Mouse (Mus musculus) CD8-positive naive resting alpha-beta T cell, adult 2 months (primary cell): ENCODE data around the gene Mcoln2.

Source experiments
- DNase-seq, 2 experiments: peaks; one replicate each; pipeline ENCODE4 v3.0.0; 2022; ENCODE audit warnings: low read depth in 2 of 2, low spot score in 2 of 2

Gene Mcoln2

GRCm38 (mm10) chr3:146225061-146225761 lies 75.6 kb downstream of the Mcoln2 start:
- no peak for DNase-seq

GRCm38 (mm10) chr3:146227427-146227826 lies 77.8 kb downstream of the Mcoln2 start:
- no peak for DNase-seq

GRCm38 (mm10) chr3:146228559-146229310 lies 79.1 kb downstream of the Mcoln2 start:
- DNase-seq = no peak

- no peak for DNase-seq
These were observed 83.1 kb downstream of the Mcoln2 start for GRCm38 (mm10) chr3:146232708-146233107.

GRCm38 (mm10) chr3:146233741-146234140 lies 84.1 kb downstream of the Mcoln2 start:
- no peak for DNase-seq

- no peak for DNase-seq
These were observed 84.9 kb downstream of the Mcoln2 start for GRCm38 (mm10) chr3:146234530-146234929.

- no peak for DNase-seq
These were observed 86.6 kb downstream of the Mcoln2 start for GRCm38 (mm10) chr3:146236280-146236679.

- no peak for DNase-seq
These were observed 88.0 kb downstream of the Mcoln2 start for GRCm38 (mm10) chr3:146237676-146238075.

GRCm38 (mm10) chr3:146244630-146245029 lies 95.0 kb downstream of the Mcoln2 start:
- no peak for DNase-seq
